Mouse (Mus musculus): Measurements from ENCODE around the gene Riox2. TPM values are rescaled to one million over a fixed set of nuclear protein-coding genes. Genes with fewer than 3 reads are reported as not detected.
"Not testable (repeated sequence)": the region's sequence is repeated elsewhere in the genome, so short reads cannot be mapped to it uniquely, and the experiment has no call there.

Gene Riox2
- 10 to 100 TPM; 17.6 to 25.0 TPM for total RNA-seq (2021)
- long read RNA-seq, experiment 1, transcript Riox2-201 (10 exons, 2,159 nt), result major isoform, 19 of 25 reads
- long read RNA-seq, experiment 1, partial matches to known transcripts, result 4 of 25 reads
- long read RNA-seq, experiment 1, other reads (novel, unspliced or antisense), result 2 of 25 reads
- long read RNA-seq, experiment 2, transcript Riox2-201 (10 exons, 2,159 nt), result major isoform, 17 of 19 reads
- long read RNA-seq, experiment 2, partial matches to known transcripts, result 1 of 19 reads
- long read RNA-seq, experiment 2, other reads (novel, unspliced or antisense), result 1 of 19 reads

DNA sequence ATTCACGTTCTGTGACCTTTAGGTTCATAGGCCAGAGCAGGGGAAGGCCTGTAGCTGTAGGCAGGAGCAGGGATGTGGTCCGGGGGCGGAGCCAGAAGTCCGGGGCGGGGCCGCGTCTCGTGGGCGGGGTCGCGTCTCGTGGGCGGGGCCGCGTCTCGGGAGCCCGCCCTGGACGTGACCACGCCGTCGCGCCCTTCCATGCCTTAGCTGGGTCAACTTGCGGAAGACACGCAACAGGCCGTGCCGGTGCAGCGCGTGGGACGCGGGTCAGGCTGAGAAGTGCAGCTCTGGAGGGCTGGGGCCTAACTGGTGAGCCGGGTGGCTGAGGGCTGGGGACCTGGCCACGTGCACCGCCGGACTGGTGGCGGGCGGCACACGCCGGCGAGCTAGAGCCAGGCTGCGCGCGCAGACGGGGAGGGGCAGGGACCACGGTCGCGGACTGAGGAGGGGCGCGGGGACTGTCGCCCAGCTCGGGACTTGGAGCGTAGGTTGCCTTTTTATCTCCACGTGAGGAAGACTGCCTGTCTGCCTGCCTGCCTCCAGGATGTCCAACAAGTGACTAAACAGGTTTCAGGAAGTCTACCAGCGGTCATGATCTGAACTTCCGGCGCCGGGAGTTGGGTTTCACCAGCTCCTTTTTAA lies at the start of gene Riox2:
Gene Riox2, plus strand, starts transcription at position 139 of the 642 bp plus-strand sequence.
- DNase-seq, result peak; percentile 90

DNA sequence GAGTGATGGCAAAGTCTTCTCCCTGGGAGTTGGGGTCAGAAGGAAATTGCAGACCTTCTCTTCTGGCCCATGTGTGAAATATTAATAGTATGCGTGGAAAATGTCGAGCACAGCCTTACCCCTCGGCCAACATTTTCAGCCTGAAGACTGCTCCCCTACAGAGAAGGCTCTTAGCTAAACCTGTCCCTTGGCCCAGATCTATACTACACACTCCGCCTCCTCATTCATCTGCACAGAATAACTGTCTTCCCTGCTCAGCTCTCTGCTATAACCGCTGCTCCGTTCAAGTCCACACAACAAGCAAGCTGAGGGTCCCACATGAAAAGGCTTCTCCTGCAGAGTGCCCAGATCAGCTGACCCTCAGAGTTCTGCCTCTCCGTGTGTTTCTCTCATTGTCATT lies 43.6 kb upstream of the Riox2 start:
- DNase-seq, result no peak

- no peak for DNase-seq
Observed at GRCm38 (mm10) chr16:59433181-59433580, 38.4 kb upstream of the Riox2 start.

- no peak for DNase-seq
Observed at GRCm38 (mm10) chr16:59444880-59445559, 26.6 kb upstream of the Riox2 start.

- no peak for DNase-seq
Observed at GRCm38 (mm10) chr16:59448181-59448580, 23.4 kb upstream of the Riox2 start.

- DNase-seq, result no peak
Observed at GRCm38 (mm10) chr16:59449092-59449491, 22.5 kb upstream of the Riox2 start.

GRCm38 (mm10) chr16:59451813-59452212 lies 19.8 kb upstream of the Riox2 start:
- no peak for DNase-seq

DNA sequence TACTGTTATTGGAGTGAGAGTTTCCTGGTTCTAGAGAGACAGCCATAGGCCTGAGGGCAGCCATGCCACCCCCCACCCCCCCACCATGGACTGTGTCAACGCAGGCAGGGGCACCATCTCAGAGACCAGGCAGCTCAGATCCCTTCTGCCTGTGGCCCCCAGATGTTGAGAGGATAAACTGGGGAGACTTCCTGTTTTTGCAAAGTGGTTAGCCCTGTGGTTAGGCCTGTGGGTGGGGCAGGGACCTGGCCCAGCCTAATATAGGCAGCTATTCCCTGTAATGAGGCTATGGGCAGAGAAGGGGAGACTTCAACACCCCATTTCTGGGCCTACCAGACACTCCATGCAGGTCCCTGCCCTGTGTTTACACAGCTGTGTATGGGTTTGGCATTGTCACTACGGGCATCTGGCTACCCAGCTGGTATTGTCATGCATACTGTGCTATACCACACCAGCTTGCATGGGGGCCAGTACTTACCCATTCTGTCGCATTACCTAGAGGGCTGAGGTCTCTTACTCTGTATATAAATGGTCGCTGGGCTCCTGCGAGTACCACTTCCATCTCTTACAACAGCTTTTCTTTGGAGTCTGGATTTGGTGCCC lies 12.2 kb upstream of the Riox2 start:
- not testable (repeated sequence) for DNase-seq

DNA sequence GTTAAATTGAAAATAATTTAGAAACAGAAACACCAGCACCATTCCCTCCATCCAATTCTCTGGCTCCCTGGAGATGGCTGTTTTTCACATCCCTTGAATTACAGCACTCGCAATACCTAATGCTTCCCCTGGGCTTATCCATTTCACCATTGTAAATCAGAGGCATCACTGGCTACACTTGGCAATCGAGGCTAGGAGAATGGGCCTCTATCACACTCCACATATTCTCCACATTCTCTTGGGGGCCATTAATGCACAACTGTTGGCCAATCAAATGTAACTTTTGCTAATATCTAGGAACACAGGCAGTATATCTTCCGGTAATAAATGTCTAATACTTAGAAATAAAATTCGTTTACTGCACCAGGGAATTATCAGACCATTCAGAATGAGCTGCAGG lies 8.0 kb upstream of the Riox2 start:
- no peak for DNase-seq

DNA sequence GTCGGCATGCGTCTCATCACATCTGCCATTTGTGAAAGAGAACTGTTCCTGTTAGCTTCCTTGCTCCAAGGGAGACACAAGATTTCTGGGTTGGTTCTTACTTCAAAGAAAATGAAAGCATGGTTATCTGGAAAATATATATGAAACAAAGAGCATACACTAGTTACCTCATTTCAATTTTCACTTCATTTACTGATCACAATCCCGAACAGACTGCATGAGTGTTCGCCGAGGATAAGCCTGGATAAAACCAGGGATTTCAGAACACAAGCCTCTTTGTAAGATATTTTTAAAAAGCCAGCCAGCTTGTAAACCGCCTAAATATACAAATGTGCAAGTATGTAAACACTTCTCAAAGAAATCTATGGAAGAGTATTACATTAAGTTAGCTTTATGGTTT lies 7.6 kb upstream of the Riox2 start:
- DNase-seq, result no peak

DNA sequence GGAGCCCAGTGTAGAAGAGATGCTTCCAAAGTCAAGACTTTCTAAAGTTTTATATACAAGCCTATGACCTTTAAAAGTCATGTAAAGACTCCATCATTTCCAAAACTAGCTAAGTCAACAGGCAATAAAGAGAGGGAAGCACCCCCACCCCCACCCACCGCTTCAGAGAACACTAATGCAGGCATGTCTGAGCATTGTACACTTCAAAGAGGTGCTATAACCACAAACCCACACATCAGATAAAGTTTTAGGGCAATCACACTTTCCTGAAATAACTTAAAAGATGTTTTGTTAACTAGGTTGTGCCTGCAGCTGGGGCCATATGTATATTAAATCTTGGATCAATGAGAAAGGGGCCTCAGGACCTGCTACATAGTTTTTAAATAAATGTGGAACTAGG lies 1.7 kb upstream of the Riox2 start:
- no peak for DNase-seq

GRCm38 (mm10) chr16:59472546-59472945 lies 971 bp downstream of the Riox2 start:
- DNase-seq, result no peak

DNA sequence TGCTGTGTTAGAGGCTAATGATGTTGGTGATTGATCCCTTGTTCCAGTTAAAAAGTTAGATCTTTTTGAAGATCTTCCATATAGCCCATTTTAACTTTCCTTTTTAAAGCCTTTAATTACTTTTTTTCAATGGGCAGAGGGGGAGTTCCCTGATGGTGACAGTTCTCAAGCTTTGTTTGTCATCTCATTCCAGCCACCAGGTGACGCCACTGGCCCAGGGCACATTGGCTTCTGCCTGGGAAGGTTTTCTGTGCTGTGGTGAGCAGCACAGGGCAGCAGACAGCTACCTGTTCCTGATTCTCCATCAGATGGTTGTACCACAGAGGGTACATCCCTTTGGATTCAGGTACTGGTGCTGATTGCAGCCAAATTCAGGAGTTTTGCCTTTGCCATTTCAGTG lies 3.2 kb downstream of the Riox2 start:
- peak; percentile 82 for DNase-seq

- no peak for DNase-seq
Observed at GRCm38 (mm10) chr16:59477955-59478354, 6.4 kb downstream of the Riox2 start.

DNA sequence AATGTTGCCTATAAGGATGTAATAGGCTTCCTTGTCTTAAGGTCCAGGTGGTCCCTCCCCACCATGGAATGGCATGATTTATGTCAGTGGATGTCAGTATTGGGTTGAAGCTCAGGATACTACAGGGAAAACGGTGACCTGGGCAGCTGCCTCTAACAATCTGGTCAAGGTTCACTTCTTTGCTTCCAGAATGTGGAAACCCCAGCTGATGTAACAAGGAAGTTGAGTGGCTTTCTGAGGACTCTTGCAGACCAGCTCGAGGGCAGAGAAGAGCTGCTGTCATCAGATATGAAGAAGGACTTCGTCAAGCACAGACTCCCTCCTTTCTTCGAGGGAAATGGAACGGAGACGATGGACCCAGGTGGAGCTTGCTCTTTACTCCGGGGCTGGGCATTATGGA lies 15.7 kb downstream of the Riox2 start:
- no peak for DNase-seq

DNA sequence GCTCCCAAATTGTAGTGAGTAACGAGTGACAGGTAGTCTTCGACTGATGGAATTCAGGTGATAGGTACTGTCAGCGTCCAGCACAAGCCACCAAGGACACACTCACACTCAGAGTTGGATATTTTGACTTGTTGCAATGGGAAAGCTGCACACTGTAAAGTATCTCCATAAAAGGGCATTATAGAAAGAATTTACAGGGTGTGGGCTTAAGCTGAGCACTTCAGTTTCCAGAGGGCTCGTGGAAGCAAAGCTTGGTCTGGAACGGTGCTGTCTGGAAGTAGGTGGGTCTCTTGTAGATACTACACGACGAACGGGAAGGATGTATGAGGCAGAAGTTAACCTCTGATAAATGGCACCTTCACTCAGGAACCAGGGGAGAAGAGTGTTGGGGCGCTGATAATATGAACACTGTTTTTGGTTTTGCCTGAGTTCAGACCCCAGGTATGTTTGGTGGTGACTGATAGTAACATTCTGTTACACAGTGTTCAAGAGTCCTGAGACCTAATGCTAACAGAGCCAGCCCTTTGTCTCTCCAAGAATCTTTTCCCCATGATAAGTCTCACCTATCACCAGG lies 16.5 kb downstream of the Riox2 start:
- no peak for DNase-seq

GRCm38 (mm10) chr16:59493199-59493598 lies 21.6 kb downstream of the Riox2 start:
- DNase-seq, result peak; percentile 7

DNA sequence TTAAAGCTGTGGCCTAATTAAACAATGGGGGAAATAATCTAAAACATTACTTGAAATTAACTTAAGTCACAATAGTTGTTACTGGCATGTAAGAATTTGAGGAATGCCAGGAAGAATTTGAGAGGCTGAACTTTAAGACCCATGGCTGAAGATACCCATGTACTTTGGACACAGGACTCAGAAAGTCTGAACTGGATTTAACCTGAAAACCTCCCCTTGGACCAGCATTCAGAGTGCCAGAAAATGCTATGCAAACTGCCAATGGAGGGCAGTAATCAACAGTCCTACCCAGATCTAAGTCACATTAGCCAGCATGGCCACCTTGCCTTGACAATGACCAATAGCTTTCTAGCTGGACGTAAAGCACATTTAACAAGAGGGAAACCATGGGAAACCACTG lies 26.4 kb downstream of the Riox2 start:
- DNase-seq, result no peak

- no peak for DNase-seq
Observed at GRCm38 (mm10) chr16:59499180-59499579, 27.6 kb downstream of the Riox2 start.

DNA sequence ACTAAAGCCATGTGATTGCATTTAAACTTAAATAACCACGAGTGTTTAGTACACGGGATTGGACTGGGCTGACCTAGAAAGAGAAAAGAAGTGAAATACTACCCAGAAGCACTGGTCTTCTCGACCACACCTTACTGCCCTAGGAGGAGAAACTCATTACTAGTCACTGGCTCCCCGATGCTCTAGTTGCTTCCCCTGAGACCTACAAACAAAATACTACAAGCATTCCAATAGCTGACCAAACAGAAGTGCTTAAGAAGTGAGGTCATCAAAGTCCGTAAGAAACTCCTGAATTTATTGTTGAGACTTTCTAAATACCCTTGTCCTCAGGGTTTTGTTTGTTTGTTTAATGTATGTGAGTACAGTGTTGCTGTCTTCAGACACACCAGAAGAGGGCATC lies 38.3 kb downstream of the Riox2 start:
- no peak for DNase-seq

DNA sequence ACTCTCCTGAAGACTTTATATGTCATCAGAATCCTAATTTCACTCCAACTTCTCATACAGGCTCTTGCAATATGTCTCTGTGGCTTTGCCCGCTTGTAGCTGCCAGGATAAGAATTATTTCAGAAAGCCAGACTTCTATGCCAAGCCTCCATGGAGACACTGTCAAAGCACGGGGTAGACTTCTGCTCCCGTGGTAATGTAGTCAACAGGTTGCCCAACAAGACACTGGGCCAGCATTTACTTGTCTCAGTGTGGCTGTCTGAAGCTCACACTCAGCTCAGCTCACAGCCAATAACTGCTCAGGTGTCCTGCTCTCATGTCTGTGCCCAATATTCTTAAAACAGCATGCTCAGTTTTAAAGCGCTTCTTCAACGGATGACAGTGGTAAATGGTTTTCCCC lies 43.6 kb downstream of the Riox2 start:
- DNase-seq, result peak; percentile 15

DNA sequence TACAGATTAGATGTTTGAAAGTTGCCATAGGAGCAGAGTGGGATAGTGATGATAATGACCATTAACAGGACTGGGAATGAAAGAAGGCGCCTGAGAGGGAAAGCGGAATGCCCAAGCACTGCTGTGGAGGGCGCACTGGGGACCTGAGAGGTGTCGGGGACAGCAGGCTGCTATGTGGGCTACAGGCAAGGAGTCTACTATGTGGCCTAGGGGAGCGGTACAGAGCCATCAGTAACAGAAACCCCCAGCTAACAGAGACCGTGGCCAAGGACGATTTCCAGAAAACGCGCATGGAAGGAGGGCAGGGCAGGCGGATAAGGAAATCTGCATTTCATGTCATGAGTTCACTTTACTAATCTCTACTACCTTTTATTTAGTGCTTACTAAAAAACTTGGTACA lies 45.4 kb downstream of the Riox2 start:
- DNase-seq, result no peak
